Mouse (Mus musculus) kidney, embryonic 16.5 days (tissue): ENCODE data around the gene Otud7a. TPM values are rescaled to one million over a fixed set of nuclear protein-coding genes. Genes with fewer than 3 reads are reported as not detected.

Source experiments
- ATAC-seq: fragments of 200-750 bp; cut with Nextera tagmentation; 2 replicates; pipeline ENCODE4 v1.8.0; 2017; ENCODE audit warnings: moderate TSS enrichment; ENCODE audit not compliant: low FRiP score, low TSS enrichment
- H3K27ac ChIP-seq: fragments of 300-500 bp; sonication (generic); 2 replicates; pipeline ENCODE4 v1.5.1; 2014; ENCODE audit warnings: low read length
- H3K27me3 ChIP-seq: fragments of 300-500 bp; sonication (generic); 2 replicates; pipeline ENCODE4 v1.6.1; 2014; ENCODE audit warnings: low read length, control low read depth, mixed read lengths; ENCODE audit not compliant: insufficient read depth
- H3K36me3 ChIP-seq: fragments of 300-500 bp; sonication (generic); 2 replicates; pipeline ENCODE4 v1.6.1; 2014; ENCODE audit warnings: low read length, control low read depth, mixed read lengths; ENCODE audit not compliant: insufficient read depth
- H3K4me1 ChIP-seq: fragments of 300-500 bp; sonication (generic); 2 replicates; pipeline ENCODE4 v1.6.1; 2014; ENCODE audit warnings: low read length, control low read depth, mixed read lengths; ENCODE audit not compliant: insufficient read depth
- H3K4me2 ChIP-seq: fragments of 300-500 bp; sonication (generic); replicated peaks from 2 replicates; pipeline ENCODE4 v1.6.1; 2014; ENCODE audit warnings: low read depth, low read length
- H3K4me3 ChIP-seq: fragments of 300-500 bp; sonication (generic); 2 replicates; pipeline ENCODE4 v1.5.1; 2014; ENCODE audit warnings: mild to moderate bottlenecking, low read length
- H3K9ac ChIP-seq: fragments of 300-500 bp; sonication (generic); replicated peaks from 2 replicates; pipeline ENCODE4 v1.6.1; 2014; ENCODE audit warnings: low read length
- H3K9me3 ChIP-seq: fragments of 300-500 bp; sonication (generic); 2 replicates; pipeline ENCODE4 v1.6.1; 2016; ENCODE audit warnings: low read length, control low read depth
- WGBS: fragments of 180-500 bp; shearing (Covaris S2); extraction: QIAGEN DNeasy Blood & Tissue Kit; methylation state at CpG from one replicate; pipeline ENCODE4 v1.1.7; 2014; 5-methylcytosine and 5-hydroxymethylcytosine counted together
- polyA plus RNA-seq: library from polyadenylated mRNA; unstranded; fragments of >200 nt; fragmentation: Nextera tagmentation; extraction: Ambion mirVana; gene quantifications from 2 replicates; pipeline ENCODE4 v1.2.1, GENCODE M21; 2015

Gene Otud7a
- polyA plus RNA-seq, 1 experiment from 2014 or later = 0.14 TPM

DNA sequence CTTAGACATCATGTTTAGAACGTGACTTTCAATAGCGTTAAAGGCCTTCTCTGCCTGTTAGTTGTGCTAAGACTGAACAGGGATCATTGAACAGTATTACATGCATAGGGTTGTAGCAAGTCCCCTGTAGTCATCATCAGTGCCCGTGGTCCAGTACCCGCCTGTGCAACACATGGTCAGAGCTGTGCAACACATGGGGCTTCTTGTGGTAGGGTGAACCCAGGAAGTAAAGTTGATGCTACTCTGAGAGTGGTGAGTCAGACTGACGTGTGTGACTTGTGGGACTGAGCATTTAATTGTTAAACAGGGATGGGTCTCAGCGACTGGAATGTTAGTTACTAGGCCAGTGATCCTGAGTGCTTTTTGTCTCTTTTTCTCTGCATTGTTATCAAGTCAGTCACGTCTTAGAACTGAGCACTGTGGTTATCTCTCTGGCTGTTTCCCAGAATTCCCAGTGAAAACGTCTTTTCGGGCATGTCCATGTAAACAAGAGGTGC, 52.5 kb downstream of the Otud7a start:
- no peak for ATAC-seq
- Histone ChIP-seq H3K27ac (no peak overlapping the region), H3K4me3 (no peak overlapping the region), H3K36me3 (no peaks in the 10 kb centered on the region), H3K9ac (no peak overlapping the region), H3K4me1 (no peaks in the 10 kb centered on the region), H3K27me3 (no peaks in the 10 kb centered on the region), H3K9me3 (no peaks in the 10 kb centered on the region), H3K4me2 (no peak overlapping the region)
- 82% methylated on average over 9 of the region's 9 CpGs for WGBS

DNA sequence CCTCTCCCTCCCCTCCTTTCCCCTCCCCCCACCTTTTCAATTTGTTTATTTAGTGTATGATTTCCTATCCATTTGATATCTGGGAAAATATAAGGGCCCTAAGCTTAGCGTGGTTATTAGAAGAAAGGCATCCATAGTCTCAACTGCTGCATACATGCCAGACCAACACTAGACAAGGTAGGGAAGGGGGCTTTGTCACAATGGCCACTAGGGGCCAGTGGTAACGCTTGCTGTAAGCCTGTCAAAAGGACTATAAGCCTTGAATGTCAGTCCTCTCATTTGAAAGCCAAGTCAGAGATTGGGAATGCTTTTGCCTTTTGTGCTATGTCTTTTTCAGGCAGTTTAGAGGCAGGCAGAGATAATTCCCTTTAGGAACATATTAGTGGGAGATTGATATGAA, 59.7 kb downstream of the Otud7a start:
- Histone ChIP-seq H3K27ac (no peak overlapping the region), H3K36me3 (no peaks in the 10 kb centered on the region), H3K9me3 (no peaks in the 10 kb centered on the region), H3K4me1 (no peaks in the 10 kb centered on the region), H3K4me2 (no peak overlapping the region), H3K9ac (no peak overlapping the region), H3K4me3 (no peak overlapping the region), H3K27me3 (no peaks in the 10 kb centered on the region)
- no peak for ATAC-seq
- WGBS = 21% methylated on average over 2 of the region's 2 CpGs

GRCm38 (mm10) chr7:63508079-63508478, 63.5 kb downstream of the Otud7a start:
- ATAC-seq = no peak
- 96% methylated on average over 2 of the region's 2 CpGs for WGBS
- H3K27me3 ChIP-seq = no peaks in the 10 kb centered on the region

DNA sequence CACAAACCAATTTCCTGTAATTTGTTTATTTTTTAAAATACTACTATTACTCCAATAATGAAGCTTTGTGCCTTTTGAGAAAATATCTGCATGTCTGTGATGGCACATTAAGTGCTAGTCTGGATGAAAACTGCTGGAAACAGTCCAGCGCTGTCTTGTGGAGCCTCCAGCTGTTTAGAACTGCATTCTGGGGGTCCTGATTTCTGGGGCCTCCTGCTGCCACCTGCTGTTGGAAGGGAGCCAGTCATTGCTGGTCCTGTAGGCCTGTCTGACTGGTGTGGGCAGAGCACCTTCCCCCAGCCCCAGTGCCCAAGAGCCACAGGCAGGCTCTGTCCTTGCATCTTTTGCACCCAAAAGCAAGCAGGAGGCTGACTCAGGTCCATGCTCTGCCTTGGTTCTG, 65.3 kb downstream of the Otud7a start:
- Histone ChIP-seq H3K36me3 (no peaks in the 10 kb centered on the region), H3K27ac (no peak overlapping the region), H3K9me3 (no peaks in the 10 kb centered on the region), H3K4me1 (no peaks in the 10 kb centered on the region), H3K4me2 (no peak overlapping the region), H3K27me3 (no peaks in the 10 kb centered on the region), H3K4me3 (no peak overlapping the region), H3K9ac (no peak overlapping the region)
- ATAC-seq = no peak
- WGBS = 63% methylated on average over 1 of the region's 1 CpGs

More at GRCm38 (mm10) chr7:63508079-63508478, 63.5 kb downstream of the Otud7a start:
- Histone ChIP-seq H3K27ac (no peak overlapping the region), H3K9ac (no peak overlapping the region), H3K36me3 (no peaks in the 10 kb centered on the region), H3K9me3 (no peaks in the 10 kb centered on the region), H3K4me3 (no peak overlapping the region), H3K4me2 (no peak overlapping the region), H3K4me1 (no peaks in the 10 kb centered on the region)

DNA sequence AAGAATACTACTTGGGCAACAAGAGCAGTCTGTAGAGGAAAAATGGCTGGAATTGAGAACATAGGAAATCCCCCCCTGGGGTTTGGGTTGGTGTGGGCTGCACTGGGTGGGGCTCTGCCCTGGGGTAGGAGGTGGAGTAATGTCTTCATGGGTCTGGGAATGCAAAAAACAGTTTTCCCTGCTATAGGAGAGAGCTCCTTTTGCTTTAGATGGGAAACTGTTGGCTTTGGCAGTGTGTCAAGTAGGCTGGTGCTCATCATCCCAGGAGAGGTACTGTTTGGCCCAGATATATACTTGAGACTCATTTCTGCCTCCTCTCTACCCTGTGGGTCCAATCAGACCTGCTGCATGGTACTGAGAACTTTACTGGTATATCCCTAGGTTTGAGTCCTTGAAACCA, 66.9 kb downstream of the Otud7a start:
- Histone ChIP-seq H3K27ac (no peak overlapping the region), H3K9me3 (no peaks in the 10 kb centered on the region), H3K9ac (no peak overlapping the region), H3K4me2 (no peak overlapping the region), H3K4me3 (no peak overlapping the region), H3K4me1 (no peaks in the 10 kb centered on the region), H3K36me3 (no peaks in the 10 kb centered on the region), H3K27me3 (no peaks in the 10 kb centered on the region)
- ATAC-seq = no peak

DNA sequence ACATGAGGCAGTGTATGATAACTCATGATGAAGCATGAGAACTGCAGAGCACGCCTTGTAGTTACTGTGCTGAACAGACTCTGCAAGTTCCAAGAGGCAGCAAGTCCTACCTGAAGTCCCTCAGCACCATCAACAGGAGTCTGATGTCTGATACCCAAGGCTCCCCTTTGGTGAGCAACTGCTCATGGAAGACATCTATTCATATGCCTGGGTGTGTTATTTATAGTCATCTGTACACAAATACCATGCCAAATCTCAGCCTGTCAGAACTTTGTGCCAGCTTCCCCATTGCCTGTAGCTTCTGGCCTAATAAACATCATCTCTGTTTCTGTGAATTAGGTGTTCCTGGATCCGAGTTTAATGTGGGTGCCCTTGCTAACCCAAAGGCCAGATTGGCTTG, 68.0 kb downstream of the Otud7a start:
- Histone ChIP-seq H3K9me3 (no peaks in the 10 kb centered on the region), H3K4me1 (no peaks in the 10 kb centered on the region), H3K27ac (no peak overlapping the region), H3K4me2 (no peak overlapping the region), H3K36me3 (no peaks in the 10 kb centered on the region), H3K27me3 (no peaks in the 10 kb centered on the region), H3K4me3 (no peak overlapping the region), H3K9ac (no peak overlapping the region)
- WGBS = 68% methylated on average over 2 of the region's 2 CpGs
- no peak for ATAC-seq

DNA sequence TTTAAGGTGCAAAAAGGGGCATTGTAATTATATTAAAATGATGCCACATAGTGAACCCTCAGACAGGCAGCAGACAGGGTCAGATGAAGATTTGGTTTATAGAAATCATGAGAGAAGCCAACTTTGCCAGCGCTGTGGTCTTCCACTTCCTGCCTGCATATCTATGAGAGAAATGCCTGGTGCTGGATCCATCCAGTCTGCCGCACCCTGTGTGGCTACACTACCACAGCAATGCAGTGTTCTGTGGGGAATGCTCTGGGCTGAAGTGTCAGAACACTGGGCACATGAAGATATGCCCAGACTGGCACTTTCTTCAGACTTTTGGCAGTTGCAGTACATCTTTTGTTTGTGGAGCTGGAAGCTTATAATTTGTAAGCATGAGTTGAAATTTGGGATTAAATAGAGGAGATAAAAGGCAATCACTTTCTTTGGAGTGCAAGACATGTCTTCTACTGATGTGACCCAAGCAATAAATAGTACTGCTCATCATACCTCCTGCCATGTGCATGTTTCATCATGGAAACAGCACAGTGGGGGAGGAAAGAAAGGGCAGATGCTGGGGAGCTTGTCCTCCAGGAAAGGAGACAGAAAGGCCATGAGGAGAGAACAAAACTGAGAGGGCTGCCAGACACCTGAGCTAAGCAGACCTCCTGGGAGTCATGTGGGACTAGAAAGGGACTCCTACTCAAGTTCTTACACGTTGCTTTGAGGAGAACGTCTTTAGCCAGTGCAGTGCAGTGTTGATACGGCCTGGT, 71.8 kb downstream of the Otud7a start:
- Histone ChIP-seq H3K4me2 (no peak overlapping the region), H3K9ac (no peak overlapping the region), H3K27me3 (no peaks in the 10 kb centered on the region), H3K27ac (no peak overlapping the region), H3K36me3 (no peaks in the 10 kb centered on the region), H3K4me3 (no peak overlapping the region), H3K9me3 (no peaks in the 10 kb centered on the region), H3K4me1 (no peaks in the 10 kb centered on the region)
- WGBS = 84% methylated on average over 5 of the region's 5 CpGs
- ATAC-seq = no peak

GRCm38 (mm10) chr7:63520299-63520698, 75.7 kb downstream of the Otud7a start:
- no peaks in the 10 kb centered on the region for H3K36me3 ChIP-seq
- ATAC-seq = no peak
- 75% methylated on average over 1 of the region's 1 CpGs for WGBS

GRCm38 (mm10) chr7:63522403-63522802, 77.9 kb downstream of the Otud7a start:
- no peaks in the 10 kb centered on the region for H3K9me3 ChIP-seq
- no peak overlapping the region for H3K4me2 ChIP-seq
- no peak for ATAC-seq
- no peak overlapping the region for H3K9ac ChIP-seq
- no peak overlapping the region for H3K27ac ChIP-seq
- no peaks in the 10 kb centered on the region for H3K4me1 ChIP-seq
- WGBS = 79% methylated on average over 3 of the region's 3 CpGs
- H3K27me3 ChIP-seq = no peaks in the 10 kb centered on the region
- H3K36me3 ChIP-seq = no peaks in the 10 kb centered on the region
- no peak overlapping the region for H3K4me3 ChIP-seq

More at GRCm38 (mm10) chr7:63520299-63520698, 75.7 kb downstream of the Otud7a start:
- no peak overlapping the region for H3K4me2 ChIP-seq
- H3K9me3 ChIP-seq = no peaks in the 10 kb centered on the region
- H3K27me3 ChIP-seq = no peaks in the 10 kb centered on the region
- H3K9ac ChIP-seq = no peak overlapping the region
- no peak overlapping the region for H3K4me3 ChIP-seq
- no peaks in the 10 kb centered on the region for H3K4me1 ChIP-seq
- H3K27ac ChIP-seq = no peak overlapping the region

- WGBS = 85% methylated on average over 3 of the region's 3 CpGs
- no peak overlapping the region for H3K4me3 ChIP-seq
- H3K9ac ChIP-seq = no peak overlapping the region
- ATAC-seq = no peak
- no peaks in the 10 kb centered on the region for H3K36me3 ChIP-seq
- H3K4me1 ChIP-seq = no peaks in the 10 kb centered on the region
- H3K27me3 ChIP-seq = no peaks in the 10 kb centered on the region
- H3K9me3 ChIP-seq = no peaks in the 10 kb centered on the region
- no peak overlapping the region for H3K27ac ChIP-seq
- H3K4me2 ChIP-seq = no peak overlapping the region
Measured at GRCm38 (mm10) chr7:63523051-63523450, 78.5 kb downstream of the Otud7a start.
